Mouse (Mus musculus) cortical plate, adult 2 months (tissue): ENCODE data around the gene Gm9936.

Source experiments
- CTCF ChIP-seq: fragments of 200-500 bp; IDR thresholded peaks from 2 replicates; pipeline ENCODE4 v1.5.1; 2011; ENCODE audit warnings: mild to moderate bottlenecking, control low read depth, low read length; ENCODE audit not compliant: insufficient read depth; ENCODE audit errors: extremely low read depth
- POLR2A ChIP-seq: fragments of 200-500 bp; IDR thresholded peaks from 2 replicates; pipeline ENCODE4 v1.6.1; 2011; ENCODE audit warnings: mild to moderate bottlenecking, low read length, control low read depth; ENCODE audit not compliant: insufficient read depth; ENCODE audit errors: extremely low read depth

DNA sequence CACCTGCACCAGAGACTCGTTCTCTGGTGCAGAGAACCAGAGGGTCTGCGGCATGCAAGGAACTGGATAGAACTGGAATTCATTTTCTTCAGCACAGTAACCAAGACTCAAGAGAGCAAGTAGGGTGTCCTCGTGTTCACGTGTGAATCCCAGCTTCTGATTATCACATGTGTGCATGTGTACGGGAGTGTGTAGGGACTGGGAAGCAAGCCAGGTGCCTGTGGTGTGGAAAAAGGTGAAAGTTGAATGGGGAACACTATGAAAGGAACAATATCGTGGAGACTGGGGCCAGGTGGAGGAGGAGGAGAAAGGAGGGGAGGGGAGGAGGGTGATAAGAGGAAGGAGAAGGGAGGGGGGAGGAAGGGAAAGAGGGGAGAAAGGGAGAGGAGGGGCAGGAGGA lies 28.3 kb upstream of the Gm9936 start:
- TF ChIP-seq CTCF: no peak
- no peak for TF ChIP-seq POLR2A
